Mouse (Mus musculus) lung, postnatal 10 days (tissue): ENCODE measurements around the gene Ubtf.

Experiments used
- DNase-seq: peaks from one replicate; pipeline ENCODE4 v3.0.0; 2021

Ubtf gene

DNA sequence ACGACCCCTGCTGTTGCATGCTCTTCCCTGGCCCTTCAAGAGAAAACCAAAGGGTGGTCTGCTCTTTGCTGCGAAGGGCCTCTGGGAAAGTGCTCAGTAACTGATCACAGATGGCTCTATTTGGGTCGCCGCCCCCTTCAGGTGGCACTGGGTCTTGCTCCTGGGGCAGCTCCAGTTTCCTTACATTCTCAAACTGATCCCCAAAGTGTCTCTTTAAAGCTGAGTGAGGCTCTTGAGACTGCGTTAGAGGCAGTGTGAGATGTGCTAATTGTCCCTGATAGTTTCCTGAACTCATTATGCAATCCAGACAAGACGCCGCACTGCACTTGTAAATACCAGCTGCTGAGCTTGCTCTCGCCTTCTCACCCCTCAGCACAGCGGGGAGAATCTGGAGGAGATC lies 62.0 kb downstream of the Ubtf start:
- DNase-seq = peak; percentile 53
